Mouse (Mus musculus) neural tube, embryonic 11.5 days (tissue): ENCODE measurements at regions not wholly inside any gene's neighbourhood (a gene's known extent, or its start where the extent isn't known, plus 50 kb on each side); places are given as distances from the start of the nearest gene placed in this dataset.

Experiments
- ATAC-seq: fragments of 200-750 bp; cut with Nextera tagmentation; 2 replicates; pipeline ENCODE4 v1.8.0; 2017; ENCODE audit warnings: moderate number of reproducible peaks, mild to moderate bottlenecking, moderate TSS enrichment, moderate library complexity; ENCODE audit not compliant: insufficient read depth, low FRiP score, low TSS enrichment
- DNase-seq: peaks from one replicate; pipeline ENCODE4 v3.0.0-alpha.2; 2015; ENCODE audit warnings: low spot score
- H3K27ac ChIP-seq: fragments of 300-500 bp; sonication (generic); 2 replicates; pipeline ENCODE4 v1.5.1; 2014; ENCODE audit warnings: low read depth, mild to moderate bottlenecking, low read length
- H3K27me3 ChIP-seq: fragments of 300-500 bp; sonication (generic); 2 replicates; pipeline ENCODE4 v1.6.1; 2014; ENCODE audit warnings: mild to moderate bottlenecking, low read length, mixed read lengths; ENCODE audit not compliant: control insufficient read depth, insufficient read depth
- H3K36me3 ChIP-seq: fragments of 300-500 bp; sonication (generic); 2 replicates; pipeline ENCODE4 v1.6.1; 2014; ENCODE audit warnings: mild to moderate bottlenecking, low read length, moderate library complexity, mixed read lengths; ENCODE audit not compliant: control insufficient read depth, insufficient read depth
- H3K4me1 ChIP-seq: fragments of 300-500 bp; sonication (generic); 2 replicates; pipeline ENCODE4 v1.6.1; 2014; ENCODE audit warnings: low read length, mixed read lengths; ENCODE audit not compliant: control insufficient read depth, insufficient read depth
- H3K4me2 ChIP-seq: fragments of 300-500 bp; sonication (generic); 2 replicates; pipeline ENCODE4 v1.6.1; 2014; ENCODE audit warnings: low read depth, mild to moderate bottlenecking, moderate library complexity
- H3K4me3 ChIP-seq: fragments of 300-500 bp; sonication (generic); 2 replicates; pipeline ENCODE4 v1.5.1; 2014; ENCODE audit warnings: low read depth, low read length
- H3K9ac ChIP-seq: fragments of 300-500 bp; sonication (generic); 2 replicates; pipeline ENCODE4 v1.6.1; 2014; ENCODE audit warnings: mild to moderate bottlenecking, low read length
- H3K9me3 ChIP-seq: fragments of 300-500 bp; sonication (generic); 2 replicates; pipeline ENCODE4 v1.6.1; 2016; ENCODE audit warnings: low read length; ENCODE audit not compliant: control insufficient read depth
- WGBS: fragments of 180-500 bp; shearing (Covaris S2); extraction: QIAGEN DNeasy Blood & Tissue Kit; methylation state at CpG from one replicate; pipeline ENCODE4 v1.1.7; 2014; 5-methylcytosine and 5-hydroxymethylcytosine counted together

DNA sequence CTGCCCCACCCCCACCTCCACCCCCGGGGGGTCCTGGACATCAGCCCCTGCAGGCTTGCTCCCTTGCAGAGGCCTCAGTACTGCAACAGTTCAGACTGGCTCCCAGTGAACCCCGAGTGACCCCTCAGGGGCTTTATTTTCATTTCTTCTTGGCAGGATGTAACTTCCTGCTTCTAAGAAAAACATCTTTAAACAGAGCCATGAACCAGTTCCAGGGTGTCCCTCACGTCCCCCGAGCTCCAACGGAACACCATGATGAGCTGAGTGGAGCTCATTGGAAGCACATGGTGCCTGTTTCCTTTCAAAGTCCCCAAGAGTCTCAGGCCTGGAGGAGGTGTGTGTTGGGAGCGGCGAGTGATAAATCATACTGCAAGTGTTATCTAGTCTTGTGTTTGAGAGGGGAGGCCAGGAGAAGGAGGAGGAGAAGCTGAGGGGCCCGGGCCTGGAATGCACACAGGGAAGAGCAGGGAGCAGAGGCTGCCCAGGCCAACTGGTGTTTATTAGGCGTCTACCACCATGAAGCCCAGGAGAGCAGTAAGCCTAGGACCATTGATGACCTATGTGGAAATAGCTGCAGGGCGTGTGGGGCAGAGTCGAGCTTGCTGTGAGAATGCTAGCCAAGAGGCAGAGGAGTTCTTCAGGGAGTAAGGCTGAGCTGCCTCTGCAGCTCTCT is 114.7 kb upstream of the Gdf10 start:
- H3K36me3 ChIP-seq = no peaks in the 10 kb centered on the region
- no peak overlapping the region for H3K9ac ChIP-seq
- no peak for ATAC-seq
- H3K27ac ChIP-seq = no peak overlapping the region
- no peak overlapping the region for H3K4me3 ChIP-seq
- H3K27me3 ChIP-seq = no peaks in the 10 kb centered on the region
- 55% methylated on average over 11 of the region's 11 CpGs for WGBS
- H3K4me2 ChIP-seq = no peak overlapping the region
- H3K4me1 ChIP-seq = no peaks in the 10 kb centered on the region; the same call in 1 of the 2 replicates
- DNase-seq = peak; percentile 30
- no peaks in the 10 kb centered on the region for H3K9me3 ChIP-seq

DNA sequence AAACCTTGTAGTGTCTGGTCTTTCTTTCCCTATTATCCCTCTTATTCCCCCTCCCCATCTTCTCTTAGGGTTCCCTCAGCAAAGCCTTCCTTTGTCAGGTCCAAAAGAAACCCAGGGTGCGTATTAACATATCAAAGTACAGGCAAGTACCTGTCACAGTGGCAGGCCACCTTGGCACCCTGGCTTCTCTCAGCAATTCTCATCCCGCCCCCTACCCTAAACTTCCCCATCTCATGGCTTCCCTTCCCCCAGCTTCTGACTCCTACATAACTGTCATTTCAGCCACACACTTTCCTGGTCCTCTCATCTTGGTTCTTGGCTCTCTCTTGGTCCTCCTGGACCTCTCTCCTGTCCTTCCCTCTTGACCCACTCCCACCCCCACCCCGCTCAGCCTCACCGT is 112.8 kb upstream of the Gdf10 start:
- DNase-seq (no peak), ATAC-seq (no peak)
- 69% methylated on average over 4 of the region's 4 CpGs for WGBS
- Histone ChIP-seq H3K4me2 (no peak overlapping the region), H3K4me3 (no peak overlapping the region), H3K4me1 (no peaks in the 10 kb centered on the region; the same call in 1 of the 2 replicates), H3K36me3 (no peaks in the 10 kb centered on the region), H3K9me3 (no peaks in the 10 kb centered on the region), H3K27ac (no peak overlapping the region), H3K9ac (no peak overlapping the region), H3K27me3 (no peaks in the 10 kb centered on the region)

GRCm38 (mm10) chr14:33811241-33811640 is 112.1 kb upstream of the Gdf10 start:
- no peaks in the 10 kb centered on the region; the same call in 1 of the 2 replicates for H3K4me1 ChIP-seq
- no peak overlapping the region for H3K4me3 ChIP-seq
- H3K9ac ChIP-seq = no peak overlapping the region
- no peaks in the 10 kb centered on the region for H3K36me3 ChIP-seq
- DNase-seq = no peak
- 74% methylated on average over 3 of the region's 3 CpGs for WGBS
- ATAC-seq = no peak
- H3K9me3 ChIP-seq = no peaks in the 10 kb centered on the region
- H3K27me3 ChIP-seq = no peaks in the 10 kb centered on the region
- H3K4me2 ChIP-seq = no peak overlapping the region
- H3K27ac ChIP-seq = no peak overlapping the region

DNA sequence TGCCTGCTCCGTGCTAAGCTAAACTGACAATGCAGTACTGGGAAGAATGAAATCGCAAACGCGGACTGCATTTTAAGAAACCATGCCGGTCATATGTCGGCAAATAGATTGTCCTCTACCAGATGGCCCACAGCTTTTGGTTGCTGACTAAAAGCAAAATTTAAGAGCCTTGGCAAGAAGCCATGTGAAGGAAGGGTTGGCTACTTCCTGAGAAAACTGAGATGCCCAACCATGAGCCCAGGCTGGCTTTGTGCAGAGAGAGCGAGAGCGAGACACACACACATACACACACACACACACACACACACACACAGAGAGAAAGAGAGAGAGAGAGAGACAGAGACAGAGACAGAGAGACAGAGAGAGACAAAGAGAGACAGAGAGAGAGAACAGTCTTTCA is 111.1 kb upstream of the Gdf10 start:
- H3K27me3 ChIP-seq = no peaks in the 10 kb centered on the region
- no peaks in the 10 kb centered on the region for H3K36me3 ChIP-seq
- no peaks in the 10 kb centered on the region for H3K9me3 ChIP-seq
- DNase-seq = no peak
- H3K4me1 ChIP-seq = no peaks in the 10 kb centered on the region; the same call in 1 of the 2 replicates
- H3K4me2 ChIP-seq = no peak overlapping the region
- 80% methylated on average over 8 of the region's 8 CpGs for WGBS
- no peak overlapping the region for H3K9ac ChIP-seq
- no peak for ATAC-seq
- H3K4me3 ChIP-seq = no peak overlapping the region
- H3K27ac ChIP-seq = no peak overlapping the region

DNA sequence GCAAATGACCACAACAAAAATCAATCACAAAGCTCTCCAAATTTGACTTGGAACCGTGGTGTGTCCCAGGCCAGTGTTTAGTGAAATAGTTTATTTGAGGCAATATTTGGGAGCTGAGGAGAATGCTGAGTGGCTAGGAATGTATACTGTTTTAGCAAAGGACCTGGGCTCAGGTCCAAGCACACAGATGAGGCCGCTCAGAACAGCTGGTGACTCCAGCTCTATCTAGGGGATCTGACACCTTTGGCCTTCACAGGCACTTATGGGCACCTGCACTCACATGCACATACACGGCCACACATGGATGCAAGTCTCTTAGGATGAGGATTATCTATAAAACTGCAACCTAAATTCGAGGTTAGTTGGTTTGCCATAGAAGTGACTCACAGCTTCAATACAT is 110.6 kb upstream of the Gdf10 start:
- H3K4me2 ChIP-seq = no peak overlapping the region
- no peaks in the 10 kb centered on the region for H3K36me3 ChIP-seq
- H3K4me3 ChIP-seq = no peak overlapping the region
- ATAC-seq (no peak), DNase-seq (no peak)
- WGBS = 84% methylated on average over 4 of the region's 4 CpGs
- H3K4me1 ChIP-seq = no peaks in the 10 kb centered on the region; the same call in 1 of the 2 replicates
- no peaks in the 10 kb centered on the region for H3K9me3 ChIP-seq
- no peak overlapping the region for H3K9ac ChIP-seq
- H3K27ac ChIP-seq = no peak overlapping the region
- no peaks in the 10 kb centered on the region for H3K27me3 ChIP-seq

GRCm38 (mm10) chr14:33813274-33813673 is 110.1 kb upstream of the Gdf10 start:
- ATAC-seq = no peak
- no peaks in the 10 kb centered on the region for H3K9me3 ChIP-seq

DNA sequence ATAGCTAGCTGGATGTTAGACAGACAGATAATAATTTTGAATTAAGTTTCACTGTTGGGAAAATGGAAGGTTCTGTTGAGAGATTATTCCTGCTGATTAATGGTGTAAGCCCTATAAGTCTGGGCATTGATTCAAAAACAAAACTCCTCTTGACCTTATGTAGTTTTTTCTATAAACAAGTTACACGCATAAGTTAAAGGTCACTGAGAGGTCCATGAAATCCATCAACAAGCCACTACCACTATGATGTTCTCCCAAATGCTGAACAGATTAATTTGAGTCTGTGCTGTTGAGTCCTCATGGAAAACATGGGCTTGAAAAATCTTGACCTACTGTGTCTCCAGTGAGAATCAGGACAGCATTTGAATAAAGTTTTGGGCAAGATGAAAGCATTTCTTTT is 109.3 kb upstream of the Gdf10 start:
- Histone ChIP-seq H3K27ac (no peak overlapping the region), H3K4me1 (peaks cover 2% of the 10 kb centered on the region; the same call in 1 of the 2 replicates), H3K4me3 (no peak overlapping the region), H3K9ac (no peak overlapping the region), H3K4me2 (no peak overlapping the region), H3K27me3 (no peaks in the 10 kb centered on the region), H3K36me3 (no peaks in the 10 kb centered on the region), H3K9me3 (no peaks in the 10 kb centered on the region)
- ATAC-seq (no peak), DNase-seq (no peak)
- WGBS = 69% methylated on average over 1 of the region's 1 CpGs

More at GRCm38 (mm10) chr14:33813274-33813673, 110.1 kb upstream of the Gdf10 start:
- Histone ChIP-seq H3K4me1 (no peaks in the 10 kb centered on the region; the same call in 1 of the 2 replicates), H3K27me3 (no peaks in the 10 kb centered on the region), H3K4me2 (no peak overlapping the region), H3K4me3 (no peak overlapping the region), H3K9ac (no peak overlapping the region), H3K27ac (no peak overlapping the region), H3K36me3 (no peaks in the 10 kb centered on the region)
- no peak for DNase-seq
- WGBS = 87% methylated on average over 3 of the region's 3 CpGs

- H3K4me1 ChIP-seq = peaks cover 3% of the 10 kb centered on the region; the same call in 1 of the 2 replicates
- no peak overlapping the region for H3K9ac ChIP-seq
- no peaks in the 10 kb centered on the region for H3K36me3 ChIP-seq
- DNase-seq (no peak), ATAC-seq (no peak)
- H3K9me3 ChIP-seq = no peaks in the 10 kb centered on the region
- WGBS = 86% methylated on average over 2 of the region's 2 CpGs
- no peak overlapping the region for H3K27ac ChIP-seq
- no peak overlapping the region for H3K4me3 ChIP-seq
- no peaks in the 10 kb centered on the region for H3K27me3 ChIP-seq
- H3K4me2 ChIP-seq = no peak overlapping the region
These were observed 108.8 kb upstream of the Gdf10 start for GRCm38 (mm10) chr14:33814599-33814998.

DNA sequence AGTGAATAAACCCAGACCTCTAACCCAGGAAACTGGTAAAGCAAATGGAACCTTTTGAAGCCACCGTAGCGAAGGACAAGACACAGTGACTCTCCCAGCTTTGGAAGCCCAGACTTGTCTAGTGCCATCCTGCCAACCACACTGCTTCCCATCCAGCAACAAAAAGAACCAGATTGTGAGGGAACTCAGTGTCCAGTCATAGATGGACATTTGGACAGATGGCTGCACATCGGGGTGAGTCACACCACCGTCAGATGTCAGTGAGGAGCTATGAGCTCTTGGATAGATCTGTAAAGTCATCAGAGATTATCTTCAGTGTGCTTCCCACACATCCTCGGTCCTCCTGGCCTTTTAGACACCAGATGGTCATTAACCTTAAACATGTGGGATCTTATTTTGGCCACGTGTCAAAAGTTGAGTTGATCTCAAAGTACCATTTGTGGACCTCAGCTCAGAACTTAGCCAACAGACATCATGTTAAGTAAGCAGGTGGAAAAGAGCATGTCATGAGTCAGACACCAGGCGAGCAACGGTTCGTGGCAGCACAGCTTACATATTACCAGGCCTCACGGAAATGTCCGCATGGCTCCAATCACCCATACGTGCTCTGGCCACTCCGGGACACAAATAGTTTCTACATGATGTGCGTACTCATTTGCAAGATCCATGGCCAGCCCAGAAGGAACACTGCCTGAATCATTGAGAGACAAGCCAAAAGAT is 102.7 kb upstream of the Gdf10 start:
- H3K27me3 ChIP-seq = no peaks in the 10 kb centered on the region
- 86% methylated on average over 14 of the region's 14 CpGs for WGBS
- H3K4me2 ChIP-seq = no peak overlapping the region
- H3K4me1 ChIP-seq = peaks cover 3% of the 10 kb centered on the region; the same call in 1 of the 2 replicates
- no peak overlapping the region for H3K4me3 ChIP-seq
- no peaks in the 10 kb centered on the region for H3K36me3 ChIP-seq
- ATAC-seq (no peak), DNase-seq (no peak)
- no peaks in the 10 kb centered on the region for H3K9me3 ChIP-seq
- no peak overlapping the region for H3K27ac ChIP-seq
- H3K9ac ChIP-seq = no peak overlapping the region
